Mouse (Mus musculus): ENCODE results near the gene Ndufv3.

DNA sequence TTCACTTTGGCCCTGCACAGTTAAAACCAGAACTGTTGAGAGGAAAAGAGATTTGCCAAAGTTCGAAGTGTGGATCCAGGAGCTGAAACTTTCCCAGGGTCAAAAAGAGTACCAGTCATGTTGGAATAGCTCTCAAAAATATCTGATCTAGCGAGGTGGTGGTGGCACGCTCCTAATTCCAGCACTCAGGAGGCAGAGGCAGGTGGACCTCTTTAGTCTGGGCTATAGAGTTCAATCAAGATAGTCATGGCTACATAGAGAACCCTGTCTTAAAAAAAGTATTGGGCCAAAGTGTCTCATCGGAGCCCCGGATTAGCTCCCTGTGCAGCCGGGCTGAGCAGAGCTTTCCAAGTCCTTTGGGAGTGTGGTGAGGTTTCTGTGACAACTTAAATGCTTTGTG lies 46.4 kb downstream of the Ndufv3 start:
- TF ChIP-seq POLR2A (IDR thresholded peaks at IDR 0.05; ENCODE audit: control insufficient read depth, low read depth, low read length) (no peak), CTCF (IDR thresholded peaks at IDR 0.05; ENCODE audit: control insufficient read depth, insufficient read depth, insufficient replicate concordance, low read depth, low read length) (no peak)
